Mouse (Mus musculus): ENCODE measurements around the gene Sec61b.

- no peak for TF ChIP-seq NELFE (IDR thresholded peaks at IDR 0.05; ENCODE audit: low read depth, low read length)
- no peak for TF ChIP-seq MAX (IDR thresholded peaks at IDR 0.05; ENCODE audit: low read length)
These were observed 49.1 kb upstream of the Sec61b start for GRCm38 (mm10) chr4:47425247-47425830.
